Mouse (Mus musculus) heart, adult 11 months (tissue): ENCODE results near the gene Gm8108.
"Not testable (repeated sequence)": the region's sequence is repeated elsewhere in the genome, so short reads cannot be mapped to it uniquely, and the experiment has no call there.

Experiments
- DNase-seq: peaks from one replicate; pipeline ENCODE4 v3.0.0; 2022

The Gm8108 gene

GRCm38 (mm10) chr14:4110426-4110825 is at the start of gene Gm8108:
TSS of gene Gm8108 (plus strand) at chr14:4110526.
- DNase-seq, result peak; percentile 95

- not testable (repeated sequence) for DNase-seq
Measured at GRCm38 (mm10) chr14:4083820-4084219, 26.5 kb upstream of the Gm8108 start, which contains the start of gene Gm3115. TSS of gene Gm3115 (plus strand) at chr14:4084120.

DNA sequence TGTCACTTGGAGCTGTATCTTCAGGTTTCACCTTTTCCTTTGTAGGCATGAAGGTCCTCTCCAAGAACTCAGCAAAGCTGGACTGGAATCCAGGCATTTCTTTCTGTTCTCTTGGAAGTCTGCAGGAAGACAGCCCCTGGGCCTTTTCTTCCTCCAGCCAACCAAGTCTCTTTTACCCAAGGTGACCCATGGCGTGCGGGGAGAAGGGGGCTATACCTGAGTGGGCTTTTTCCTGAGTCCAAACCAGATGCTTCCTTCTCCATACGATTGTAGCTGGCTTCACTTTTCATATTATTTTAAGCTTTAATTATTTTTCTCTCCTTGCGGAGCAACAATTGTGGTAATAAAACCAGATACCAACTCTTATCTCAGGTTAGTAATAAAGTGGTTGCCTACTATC is 31.3 kb downstream of the Gm8108 start:
- not testable (repeated sequence) for DNase-seq

- DNase-seq, result not testable (repeated sequence)
Measured at GRCm38 (mm10) chr14:4164730-4165129, 54.4 kb downstream of the Gm8108 start, which contains the start of gene Gm3127. TSS of gene Gm3127 (plus strand) at chr14:4165030.

- peak; percentile 84 for DNase-seq
Measured at GRCm38 (mm10) chr14:4182030-4182429, 71.7 kb downstream of the Gm8108 start.
